Mouse (Mus musculus): ENCODE results near the gene Siah3. TPM values are rescaled to one million over a fixed set of nuclear protein-coding genes. Genes with fewer than 3 reads are reported as not detected.

The Siah3 gene
- polyA plus RNA-seq, 1 experiment from 2014 or later, result 0.08 TPM

Other genes starting within 250 kb of the Siah3 start
- gene Cpb2, start 213.7 kb upstream of the Siah3 start, polyA plus RNA-seq (2015; fragmentation: Nextera tagmentation; extraction: Ambion mirVana), result 5.0 and 10.3 TPM in 2 replicates
- 29.4 TPM in 2 replicates for gene Zc3h13, start 171.6 kb upstream of the Siah3 start, polyA plus RNA-seq (2015; fragmentation: Nextera tagmentation; extraction: Ambion mirVana)
- not detected in 2 replicates for gene Spert, start 137.1 kb downstream of the Siah3 start, polyA plus RNA-seq (2015; fragmentation: Nextera tagmentation; extraction: Ambion mirVana)
- gene Erich6b, start 186.3 kb downstream of the Siah3 start, polyA plus RNA-seq (2015; fragmentation: Nextera tagmentation; extraction: Ambion mirVana), result not detected in 2 replicates

Measured in stomach, embryonic 15.5 days (tissue).